Mouse (Mus musculus) right cerebral cortex, postnatal 25 days (tissue): ENCODE measurements around the gene Slc7a14.

Source experiments
- DNase-seq: peaks from one replicate; pipeline ENCODE4 v3.0.0; 2022

Slc7a14 gene

GRCm38 (mm10) chr3:31208046-31208445, 102.1 kb downstream of the Slc7a14 start:
- DNase-seq = no peak

DNA sequence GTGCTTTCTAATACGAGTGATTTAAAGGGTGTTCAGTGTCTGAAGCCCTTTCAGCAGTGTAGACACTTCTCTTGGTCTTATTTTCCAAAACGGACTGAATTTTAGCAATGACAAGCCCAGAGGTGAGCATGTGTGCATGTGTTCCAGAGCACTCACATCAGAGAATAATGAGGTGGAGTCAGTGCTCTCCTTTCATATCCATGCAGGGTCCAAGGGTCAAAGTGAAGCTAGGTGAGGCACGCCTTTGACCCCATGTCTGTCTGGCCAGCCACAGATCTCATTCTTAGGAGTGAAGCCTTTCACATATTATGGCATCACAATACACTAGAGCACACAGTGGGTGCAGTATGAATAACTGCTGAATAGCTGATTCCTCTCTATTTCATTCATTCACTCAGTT, 105.0 kb downstream of the Slc7a14 start:
- no peak for DNase-seq

GRCm38 (mm10) chr3:31203947-31204346, 106.2 kb downstream of the Slc7a14 start:
- DNase-seq = no peak

- DNase-seq = no peak
These were observed 110.9 kb downstream of the Slc7a14 start for GRCm38 (mm10) chr3:31199162-31199877.

- no peak for DNase-seq
These were observed 118.8 kb downstream of the Slc7a14 start for GRCm38 (mm10) chr3:31191402-31191801.

- no peak for DNase-seq
These were observed 119.8 kb downstream of the Slc7a14 start for GRCm38 (mm10) chr3:31190342-31190741.

DNA sequence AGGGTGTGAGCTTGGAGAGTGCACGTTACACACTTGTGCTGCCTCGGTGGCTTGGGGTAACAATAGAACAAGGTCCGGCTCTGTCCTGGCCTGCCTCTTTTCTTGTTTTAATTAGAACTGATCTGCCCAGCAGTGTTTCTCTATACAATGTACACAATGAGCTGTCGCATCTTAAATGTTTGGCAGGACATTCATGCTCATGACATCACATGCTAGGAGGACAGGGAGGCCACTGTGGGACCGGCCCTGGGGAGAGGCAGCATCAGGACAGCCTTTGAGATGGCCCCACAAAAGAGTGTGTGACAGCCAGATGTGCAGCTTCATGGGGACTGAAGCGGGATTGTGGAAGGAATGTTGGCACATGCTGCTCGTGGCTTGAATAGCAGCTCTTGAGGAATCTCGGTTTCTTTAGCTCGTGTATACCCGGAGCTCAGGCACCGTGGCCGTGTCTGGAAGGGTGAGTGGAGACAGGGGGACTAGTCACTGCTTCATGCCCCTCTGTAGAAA, 143.8 kb downstream of the Slc7a14 start:
- DNase-seq = no peak

- no peak for DNase-seq
These were observed 144.4 kb downstream of the Slc7a14 start for GRCm38 (mm10) chr3:31165803-31166202.

DNA sequence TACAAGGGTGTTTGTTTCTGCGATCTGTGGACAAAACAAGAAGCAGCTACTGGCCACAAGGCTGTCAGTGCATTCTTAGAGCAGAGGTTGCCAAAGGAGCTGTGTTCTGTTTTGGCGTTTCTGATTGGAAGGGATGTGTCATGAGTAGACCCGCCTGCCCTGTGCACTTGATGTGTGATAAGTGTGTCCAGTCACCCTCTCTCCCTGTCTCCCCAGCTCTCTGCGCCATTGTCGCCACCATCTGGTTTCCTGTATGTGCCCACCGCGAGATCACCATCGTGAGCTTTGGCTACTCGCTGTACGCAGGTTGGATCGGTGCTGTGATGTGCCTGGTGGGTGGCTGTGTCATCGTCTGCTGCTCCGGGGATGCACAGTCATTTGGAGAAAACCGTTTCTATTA, 147.3 kb downstream of the Slc7a14 start:
- DNase-seq = no peak

GRCm38 (mm10) chr3:31161336-31161735, 148.8 kb downstream of the Slc7a14 start:
- no peak for DNase-seq

GRCm38 (mm10) chr3:31160046-31160445, 150.1 kb downstream of the Slc7a14 start:
- no peak for DNase-seq

- no peak for DNase-seq
These were observed 152.4 kb downstream of the Slc7a14 start for GRCm38 (mm10) chr3:31157776-31158175.

- no peak for DNase-seq
These were observed 154.1 kb downstream of the Slc7a14 start for GRCm38 (mm10) chr3:31156126-31156525.
